Mouse (Mus musculus) intestine, embryonic 14.5 days (tissue): ENCODE results near the gene Tmem131. TPM values are rescaled to one million over a fixed set of nuclear protein-coding genes. Genes with fewer than 3 reads are reported as not detected.

Source experiments
- ATAC-seq: fragments of 200-750 bp; cut with Nextera tagmentation; replicated peaks from 2 replicates; pipeline ENCODE4 v1.8.0; 2017; ENCODE audit warnings: low read depth, moderate number of reproducible peaks, moderate TSS enrichment, moderate library complexity; ENCODE audit not compliant: low FRiP score, low TSS enrichment
- DNase-seq: peaks from one replicate; pipeline ENCODE4 v3.0.0-alpha.2; 2018; ENCODE audit warnings: low spot score
- H3K27ac ChIP-seq: fragments of 300-500 bp; sonication (generic); 2 replicates; pipeline ENCODE4 v1.5.1; 2014; ENCODE audit warnings: low read depth, mild to moderate bottlenecking, control low read depth
- H3K27me3 ChIP-seq: fragments of 300-500 bp; sonication (generic); replicated peaks from 2 replicates; pipeline ENCODE4 v1.6.1; 2014; ENCODE audit warnings: low read length, control low read depth; ENCODE audit not compliant: control insufficient read depth, insufficient read depth
- H3K36me3 ChIP-seq: fragments of 300-500 bp; sonication (generic); 2 replicates; pipeline ENCODE4 v1.6.1; 2014; ENCODE audit warnings: low read length, control low read depth; ENCODE audit not compliant: control insufficient read depth, insufficient read depth
- H3K4me1 ChIP-seq: fragments of 300-500 bp; sonication (generic); replicated peaks from 2 replicates; pipeline ENCODE4 v1.6.1; 2014; ENCODE audit warnings: low read length, control low read depth, mixed read lengths; ENCODE audit not compliant: control insufficient read depth, insufficient read depth
- H3K4me2 ChIP-seq: fragments of 300-500 bp; sonication (generic); 2 replicates; pipeline ENCODE4 v1.6.1; 2014; ENCODE audit warnings: low read length
- H3K4me3 ChIP-seq: fragments of 300-500 bp; sonication (generic); 2 replicates; pipeline ENCODE4 v1.5.1; 2014; ENCODE audit warnings: low read depth, low read length, control low read depth, mixed read lengths
- H3K9ac ChIP-seq: fragments of 300-500 bp; sonication (generic); 2 replicates; pipeline ENCODE4 v1.6.1; 2014; ENCODE audit warnings: mild to moderate bottlenecking, low read length
- H3K9me3 ChIP-seq: fragments of 300-500 bp; sonication (generic); 2 replicates; pipeline ENCODE4 v1.6.1; 2016; ENCODE audit warnings: low read length, control low read depth; ENCODE audit not compliant: control insufficient read depth
- WGBS: fragments of 180-500 bp; shearing (Covaris S2); extraction: QIAGEN DNeasy Blood & Tissue Kit; methylation state at CpG from one replicate; pipeline ENCODE4 v1.1.7; 2014; 5-methylcytosine and 5-hydroxymethylcytosine counted together
- polyA plus RNA-seq: library from polyadenylated mRNA; unstranded; fragments of >200 nt; fragmentation: Nextera tagmentation; extraction: Ambion mirVana; gene quantifications from 2 replicates; pipeline ENCODE4 v1.2.1, GENCODE M21; 2014

Gene Tmem131
- polyA plus RNA-seq, 1 experiment from 2014 or later = 28.6 TPM

GRCm38 (mm10) chr1:36925781-36926180 is 17.7 kb downstream of the Tmem131 start:
- Histone ChIP-seq H3K4me2 (no peak overlapping the region), H3K9me3 (no peaks in the 10 kb centered on the region), H3K9ac (no peak overlapping the region), H3K27ac (no peak overlapping the region), H3K4me3 (no peak overlapping the region), H3K27me3 (no peaks in the 10 kb centered on the region), H3K36me3 (no peaks in the 10 kb centered on the region), H3K4me1 (peaks cover 31% of the 10 kb centered on the region)
- ATAC-seq (no peak), DNase-seq (no peak)
- WGBS = 42% methylated on average over 5 of the region's 5 CpGs

- Histone ChIP-seq H3K27me3 (no peaks in the 10 kb centered on the region), H3K27ac (no peak overlapping the region), H3K4me2 (no peak overlapping the region), H3K9ac (no peak overlapping the region), H3K4me3 (no peak overlapping the region), H3K9me3 (no peaks in the 10 kb centered on the region), H3K36me3 (no peaks in the 10 kb centered on the region), H3K4me1 (peaks cover 40% of the 10 kb centered on the region)
- ATAC-seq (no peak), DNase-seq (no peak)
- 66% methylated on average over 2 of the region's 2 CpGs for WGBS
These were observed 18.6 kb downstream of the Tmem131 start for GRCm38 (mm10) chr1:36924853-36925252.

GRCm38 (mm10) chr1:36923911-36924310 is 19.6 kb downstream of the Tmem131 start:
- no peak overlapping the region for H3K27ac ChIP-seq
- H3K36me3 ChIP-seq = no peaks in the 10 kb centered on the region
- no peak overlapping the region for H3K4me3 ChIP-seq
- no peak overlapping the region for H3K9ac ChIP-seq
- H3K9me3 ChIP-seq = no peaks in the 10 kb centered on the region
- no peak overlapping the region for H3K4me2 ChIP-seq
- H3K4me1 ChIP-seq = peaks cover 50% of the 10 kb centered on the region
- DNase-seq (no peak), ATAC-seq (no peak)
- no peaks in the 10 kb centered on the region for H3K27me3 ChIP-seq

DNA sequence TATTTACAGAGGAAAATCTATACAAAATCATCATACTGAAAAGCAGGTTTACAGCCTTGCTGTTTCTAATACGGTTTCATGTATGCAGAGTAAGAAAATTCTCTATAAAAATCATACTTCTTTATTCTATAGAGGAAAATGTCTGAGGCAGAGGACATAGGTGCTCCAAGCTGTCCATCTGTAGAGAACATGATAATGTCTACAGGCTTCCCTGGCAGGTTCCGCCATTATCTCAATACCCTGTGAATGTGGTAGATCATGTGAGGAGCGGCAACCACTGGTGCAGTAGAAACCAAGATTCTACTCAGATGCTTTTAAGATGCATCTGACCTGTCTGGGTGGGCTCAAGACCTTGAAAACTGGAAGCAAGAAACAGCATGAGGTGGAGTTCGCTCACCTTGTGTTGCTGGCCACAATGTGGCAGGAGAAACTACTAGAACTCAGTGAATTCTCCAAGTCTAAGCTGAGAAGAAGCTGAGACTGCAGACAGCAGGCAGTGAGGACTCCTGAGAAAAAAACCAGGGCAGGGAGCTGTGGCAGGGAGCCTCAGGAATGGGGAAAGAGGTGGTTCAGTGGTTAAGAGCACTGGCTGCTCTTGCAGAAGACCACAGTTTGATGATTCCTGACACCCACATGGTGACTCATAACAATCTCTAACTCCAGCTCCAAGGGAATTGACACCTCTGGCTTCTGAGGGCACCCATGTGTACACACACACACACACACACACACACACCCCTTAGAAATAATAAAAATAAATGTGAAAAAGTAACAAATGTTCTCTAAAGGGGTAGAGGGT is 20.6 kb downstream of the Tmem131 start:
- H3K4me1 ChIP-seq = peaks cover 50% of the 10 kb centered on the region
- no peaks in the 10 kb centered on the region for H3K27me3 ChIP-seq
- no peak overlapping the region for H3K4me3 ChIP-seq
- no peak overlapping the region for H3K4me2 ChIP-seq
- H3K36me3 ChIP-seq = no peaks in the 10 kb centered on the region
- ATAC-seq = no peak
- no peak overlapping the region for H3K9ac ChIP-seq
- DNase-seq = no peak
- H3K9me3 ChIP-seq = no peaks in the 10 kb centered on the region
- H3K27ac ChIP-seq = no peak overlapping the region
- WGBS = 94% methylated on average over 4 of the region's 4 CpGs

DNA sequence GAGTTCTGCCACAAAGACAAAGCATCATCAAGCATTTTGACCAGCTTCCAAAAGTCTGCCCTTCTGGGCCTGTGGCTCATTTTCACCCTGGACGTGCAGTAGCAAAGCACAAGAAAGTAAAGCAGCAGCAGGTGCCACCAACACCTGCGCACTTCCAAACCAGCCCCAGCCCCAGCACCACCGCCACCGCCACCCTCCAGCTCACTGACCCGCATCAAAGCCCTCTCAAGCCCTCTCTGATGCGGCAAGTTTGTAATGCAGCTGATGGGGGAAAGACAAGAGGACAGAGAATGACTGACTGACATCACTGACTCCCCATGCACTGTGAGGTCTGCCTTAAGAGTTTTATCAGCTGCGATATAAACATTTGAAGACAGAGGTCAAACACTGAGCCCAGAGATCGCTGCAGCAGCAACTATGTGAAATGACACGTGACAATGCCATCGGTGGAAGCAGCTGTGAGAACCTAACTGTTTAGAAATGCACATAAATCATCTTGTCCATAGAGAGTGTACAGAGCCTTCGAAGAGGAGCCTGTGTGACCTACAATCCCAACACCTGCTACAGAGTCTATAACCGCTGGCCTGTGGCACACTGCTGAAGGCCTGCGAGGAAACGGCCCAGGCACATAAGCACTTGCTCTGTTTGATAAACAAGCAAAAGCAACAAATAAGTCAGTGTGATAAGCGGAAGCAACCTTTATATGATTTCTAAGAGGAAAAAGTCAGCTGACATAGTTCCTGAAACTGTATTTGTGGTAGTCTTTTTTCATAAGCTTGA is 21.7 kb downstream of the Tmem131 start:
- WGBS = 39% methylated on average over 15 of the region's 15 CpGs
- Histone ChIP-seq H3K36me3 (no peaks in the 10 kb centered on the region), H3K4me1 (peaks cover 50% of the 10 kb centered on the region), H3K9ac (no peak overlapping the region), H3K9me3 (no peaks in the 10 kb centered on the region), H3K27ac (no peak overlapping the region), H3K4me2 (no peak overlapping the region), H3K27me3 (no peaks in the 10 kb centered on the region), H3K4me3 (no peak overlapping the region)
- ATAC-seq (no peak), DNase-seq (no peak)

DNA sequence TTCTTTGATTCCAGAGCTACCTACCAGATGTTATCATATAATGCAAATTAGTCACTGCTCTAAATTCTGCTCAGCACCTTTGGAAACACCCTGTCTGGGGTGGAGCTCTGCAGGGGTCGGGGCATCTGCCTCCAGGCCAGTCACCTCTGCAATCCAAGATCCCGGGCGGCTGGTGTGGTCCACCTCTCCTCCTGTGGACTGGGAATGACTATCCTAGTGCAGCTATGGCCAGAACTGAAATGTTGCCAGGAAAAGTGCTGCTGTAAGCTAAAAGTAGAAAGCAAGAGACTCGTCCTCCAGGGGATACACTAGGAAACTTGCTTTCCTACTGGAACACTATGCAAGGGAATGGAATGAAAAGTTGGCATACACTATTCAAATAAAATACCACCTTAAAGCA is 22.7 kb downstream of the Tmem131 start:
- Histone ChIP-seq H3K9me3 (no peaks in the 10 kb centered on the region), H3K27ac (peak overlapping the region; percentile 72), H3K4me3 (no peak overlapping the region), H3K36me3 (no peaks in the 10 kb centered on the region), H3K4me1 (peaks cover 47% of the 10 kb centered on the region), H3K27me3 (no peaks in the 10 kb centered on the region), H3K9ac (no peak overlapping the region), H3K4me2 (no peak overlapping the region)
- ATAC-seq (no peak), DNase-seq (no peak)
- 37% methylated on average over 4 of the region's 4 CpGs for WGBS

- DNase-seq = peak; percentile 63
- Histone ChIP-seq H3K4me3 (no peak overlapping the region), H3K36me3 (no peaks in the 10 kb centered on the region), H3K27ac (peak overlapping the region; percentile 72), H3K9ac (no peak overlapping the region), H3K9me3 (no peaks in the 10 kb centered on the region), H3K4me2 (no peak overlapping the region; the same call in 1 of the 2 replicates), H3K27me3 (no peaks in the 10 kb centered on the region), H3K4me1 (peaks cover 44% of the 10 kb centered on the region)
- ATAC-seq = peak; percentile 85
- WGBS = 5% methylated on average over 3 of the region's 3 CpGs
These were observed 23.2 kb downstream of the Tmem131 start for GRCm38 (mm10) chr1:36920154-36920716.

GRCm38 (mm10) chr1:36919728-36920127 is 23.7 kb downstream of the Tmem131 start:
- Histone ChIP-seq H3K27ac (peak overlapping the region; percentile 72), H3K4me1 (peaks cover 41% of the 10 kb centered on the region), H3K9ac (no peak overlapping the region), H3K9me3 (no peaks in the 10 kb centered on the region), H3K4me2 (no peak overlapping the region; the same call in 1 of the 2 replicates), H3K36me3 (no peaks in the 10 kb centered on the region), H3K27me3 (no peaks in the 10 kb centered on the region), H3K4me3 (no peak overlapping the region)
- WGBS = 4% methylated on average over 1 of the region's 1 CpGs
- DNase-seq (no peak), ATAC-seq (peak; percentile 21; the same call in 1 of the 2 replicates)
